Mouse (Mus musculus) CH12.LX (cell line): ENCODE results near the gene Ncor2. TPM values are rescaled to one million over a fixed set of nuclear protein-coding genes. Genes with fewer than 3 reads are reported as not detected.

ENCODE experiments used
- DNase-seq: peaks from one replicate; pipeline ENCODE4 v3.0.0-alpha.2; 2013; ENCODE audit errors: extremely low read depth
- H3K27ac ChIP-seq: 2 replicates; pipeline ENCODE4 v1.5.1; 2012; ENCODE audit warnings: low read depth, mild to moderate bottlenecking, control low read depth, moderate library complexity; ENCODE audit not compliant: insufficient read depth
- H3K27me3 ChIP-seq: replicated peaks from 2 replicates; pipeline ENCODE3; 2012; ENCODE audit warnings: inconsistent platforms
- H3K36me3 ChIP-seq, 2 experiments: replicated peaks in 1 of 2; 2 replicates each; pipeline versions ENCODE3 to v1.6.1; 2012; ENCODE audit warnings: inconsistent platforms in 1 of 2, low read length in 1 of 2, mild to moderate bottlenecking in 1 of 2, mixed read lengths in 1 of 2, moderate library complexity in 1 of 2; ENCODE audit not compliant: control insufficient read depth in 1 of 2, insufficient read depth in 1 of 2
- H3K4me1 ChIP-seq, 2 experiments: 2 replicates each; pipeline ENCODE4 v1.6.1; 2012; ENCODE audit warnings: inconsistent platforms in 1 of 2, moderate library complexity in 1 of 2; ENCODE audit not compliant: insufficient read depth in 2 of 2, control insufficient read depth in 1 of 2
- H3K4me2 ChIP-seq: 2 replicates; pipeline ENCODE4 v1.6.1; 2012; ENCODE audit warnings: low read depth, mild to moderate bottlenecking, control low read depth; ENCODE audit not compliant: poor library complexity, insufficient read depth, severe bottlenecking
- H3K4me3 ChIP-seq, 3 experiments: fragments of 150-350 bp in 1 of 3; sonication (generic) in 1 of 3; replicated peaks in 1 of 3; 2 replicates each; pipeline versions ENCODE3 to v1.5.1; 2011 to 2012; ENCODE audit warnings: low read depth in 2 of 3, low read length in 2 of 3, mild to moderate bottlenecking in 2 of 3, moderate library complexity in 2 of 3, control low read depth in 1 of 3, improper control_type of control experiment in 1 of 3, inconsistent platforms in 1 of 3, mixed read lengths in 1 of 3; ENCODE audit not compliant: poor library complexity in 1 of 3
- H3K79me2 ChIP-seq: replicated peaks from 2 replicates; pipeline ENCODE4 v1.6.1; 2012; ENCODE audit warnings: mild to moderate bottlenecking, moderate library complexity; ENCODE audit not compliant: control insufficient read depth, poor library complexity, insufficient read depth, severe bottlenecking; ENCODE audit errors: extremely low read depth
- H3K9ac ChIP-seq: 2 replicates; pipeline ENCODE4 v1.6.1; 2012; ENCODE audit warnings: low read depth, mild to moderate bottlenecking, control low read depth, moderate library complexity; ENCODE audit not compliant: insufficient read depth
- H3K9me3 ChIP-seq: replicated peaks from 2 replicates; pipeline ENCODE3; 2012; ENCODE audit warnings: low read length, inconsistent platforms, mixed read lengths
- CHD2 ChIP-seq: IDR thresholded peaks from 2 replicates; pipeline ENCODE4 v1.6.1; 2011; ENCODE audit warnings: low read length, improper control_type of control experiment
- CTCF ChIP-seq, 2 experiments: IDR thresholded peaks in 1 of 2; conservative IDR thresholded peaks in 1 of 2; 2 replicates each; pipeline ENCODE4 v1.5.1; 2011 to 2012; ENCODE audit warnings: low read depth in 2 of 2, low read length in 2 of 2, improper control_type of control experiment in 1 of 2, inconsistent platforms in 1 of 2, mild to moderate bottlenecking in 1 of 2, moderate library complexity in 1 of 2
- IRF4 ChIP-seq: IDR thresholded peaks from 2 replicates; pipeline ENCODE4 v1.6.1; 2014; ENCODE audit warnings: low read depth, mild to moderate bottlenecking, inconsistent platforms, low read length, improper control_type of control experiment
- JUN ChIP-seq: IDR thresholded peaks from 2 replicates; pipeline ENCODE4 v1.6.1; 2011; ENCODE audit warnings: low read depth, mild to moderate bottlenecking, low read length, improper control_type of control experiment, moderate library complexity; ENCODE audit not compliant: insufficient read depth
- MEF2A ChIP-seq: IDR thresholded peaks from 2 replicates; pipeline ENCODE4 v1.6.1; 2014; ENCODE audit warnings: low read depth, mild to moderate bottlenecking, inconsistent platforms, low read length, improper control_type of control experiment, borderline replicate concordance
- NRF1 ChIP-seq: IDR thresholded peaks from 2 replicates; pipeline ENCODE4 v1.6.1; 2014; ENCODE audit warnings: low read depth, mild to moderate bottlenecking, inconsistent platforms, low read length, improper control_type of control experiment, moderate library complexity
- PAX5 ChIP-seq: IDR thresholded peaks from 2 replicates; pipeline ENCODE4 v1.6.1; 2012; ENCODE audit warnings: low read length, inconsistent platforms, mixed read lengths
- RAD21 ChIP-seq: IDR thresholded peaks from 2 replicates; pipeline ENCODE4 v1.6.1; 2011; ENCODE audit warnings: low read depth, mild to moderate bottlenecking, low read length, improper control_type of control experiment, moderate library complexity
- SIN3A ChIP-seq: IDR thresholded peaks from 2 replicates; pipeline ENCODE4 v1.6.1; 2012; ENCODE audit warnings: low read length, improper control_type of control experiment, inconsistent platforms
- SMC3 ChIP-seq: IDR thresholded peaks from 2 replicates; pipeline ENCODE4 v1.6.1; 2011; ENCODE audit warnings: low read depth, low read length, improper control_type of control experiment
- TBP ChIP-seq: conservative IDR thresholded peaks from 2 replicates; pipeline ENCODE4 v1.6.1; 2011; ENCODE audit warnings: low read depth, low read length, improper control_type of control experiment
- UBTF ChIP-seq: IDR thresholded peaks from 2 replicates; pipeline ENCODE4 v1.6.1; 2012; ENCODE audit warnings: low read depth, mild to moderate bottlenecking, inconsistent platforms, low read length, improper control_type of control experiment, moderate library complexity
- USF1 ChIP-seq: IDR thresholded peaks from 2 replicates; pipeline ENCODE4 v1.6.1; 2014; ENCODE audit warnings: low read depth, mild to moderate bottlenecking, inconsistent platforms, low read length, improper control_type of control experiment
- ZKSCAN1 ChIP-seq: IDR thresholded peaks from 2 replicates; pipeline ENCODE4 v1.6.1; 2012; ENCODE audit warnings: low read depth, inconsistent platforms, low read length, improper control_type of control experiment, borderline replicate concordance
- dilution Hi-C: fragments of 300-500 bp; cut with MboI; formaldehyde crosslinking; loops from 2 replicates; pipeline ENCODE4 v1.14.3; 2020; ENCODE audit warnings: low sequenced_read_pairs; ENCODE audit not compliant: extremely low pct_unique_long_range_greater_than_20kb, extremely low pct_ligation_motif_present
- in situ Hi-C: fragments of 300-500 bp; cut with MboI; formaldehyde crosslinking; loops from 3 replicates; pipeline ENCODE4 v1.14.3; 2019; ENCODE audit warnings: low sequenced_read_pairs, low pct_ligation_motif_present, low pct_unique_long_range_greater_than_20kb, mixed read lengths
- polyA plus RNA-seq: library from polyadenylated mRNA; unstranded; fragments of >175 nt; gene quantifications from 2 replicates; pipeline ENCODE4 v1.2.1, GENCODE M21; 2012; ENCODE audit warnings: low read depth; ENCODE audit not compliant: insufficient read length
- total RNA-seq, 2 experiments: library from RNA; depleted of rRNA; stranded (reverse); fragments of 300-350 nt in 1 of 2; fragments of >200 nt in 1 of 2; gene quantifications; 2 replicates each; pipeline ENCODE4 v1.2.3; 2012 to 2014

Ncor2 gene
- total and polyA plus RNA-seq, 3 experiments: 3.9 to 44.7 (median 10.8) TPM

- H3K4me3 ChIP-seq: no peak overlapping the region
- H3K79me2 ChIP-seq: no peaks in the 10 kb centered on the region
- no peaks in the 10 kb centered on the region for H3K9me3 ChIP-seq
- no peak overlapping the region for H3K27ac ChIP-seq
- TF ChIP-seq IRF4 (no peak), JUN (no peak)
- TF ChIP-seq, all 38 proteins: peak for 0
- Histone ChIP-seq H3K9ac (no peak overlapping the region), H3K36me3 (peaks cover 17 to 80% of the 10 kb centered on the region in 2 experiments), H3K4me1 (peaks cover 28 to 80% of the 10 kb centered on the region in 2 experiments), H3K27me3 (no peaks in the 10 kb centered on the region), H3K4me2 (no peak overlapping the region)
- dilution Hi-C loops (no loop called here), in situ Hi-C loops (no loop called here)
- DNase-seq: no peak
Observed at GRCm38 (mm10) chr5:125057555-125058266, 121.3 kb downstream of the Ncor2 start.

- Histone ChIP-seq H3K9ac (no peak overlapping the region), H3K27me3 (no peaks in the 10 kb centered on the region), H3K9me3 (no peaks in the 10 kb centered on the region), H3K79me2 (no peaks in the 10 kb centered on the region), H3K27ac (no peak overlapping the region), H3K4me2 (no peak overlapping the region)
- dilution Hi-C loops: no loop called here
- in situ Hi-C loops: no loop called here
- TF ChIP-seq RAD21 (no peak), UBTF (no peak), USF1 (no peak), NRF1 (no peak), CHD2 (no peak), ZKSCAN1 (no peak), CTCF (conservative IDR thresholded peaks at IDR 0.05 in 1 of 2, IDR thresholded peaks at IDR 0.05 in 1 of 2; ENCODE audit: low read depth in 2 of 2, low read length in 2 of 2) (no peak), TBP (no peak), MEF2A (no peak), PAX5 (no peak), SMC3 (no peak), SIN3A (no peak)
- TF ChIP-seq, all 38 proteins: peak for 0
- peaks cover 35 to 84% of the 10 kb centered on the region in 2 experiments for H3K4me1 ChIP-seq
- no peak for DNase-seq
- peaks cover 12 to 74% of the 10 kb centered on the region in 2 experiments for H3K36me3 ChIP-seq
- H3K4me3 ChIP-seq: no peak overlapping the region
Observed at GRCm38 (mm10) chr5:125056696-125057554, 122.1 kb downstream of the Ncor2 start.
